Mouse (Mus musculus) retina, postnatal 1 day (tissue): ENCODE measurements around the gene 2610528J11Rik.
"Not testable (repeated sequence)": the region's sequence is repeated elsewhere in the genome, so short reads cannot be mapped to it uniquely, and the experiment has no call there.

Source experiments
- DNase-seq: peaks from one replicate; pipeline ENCODE4 v3.0.0-alpha.2; 2012

The 2610528J11Rik gene

DNA sequence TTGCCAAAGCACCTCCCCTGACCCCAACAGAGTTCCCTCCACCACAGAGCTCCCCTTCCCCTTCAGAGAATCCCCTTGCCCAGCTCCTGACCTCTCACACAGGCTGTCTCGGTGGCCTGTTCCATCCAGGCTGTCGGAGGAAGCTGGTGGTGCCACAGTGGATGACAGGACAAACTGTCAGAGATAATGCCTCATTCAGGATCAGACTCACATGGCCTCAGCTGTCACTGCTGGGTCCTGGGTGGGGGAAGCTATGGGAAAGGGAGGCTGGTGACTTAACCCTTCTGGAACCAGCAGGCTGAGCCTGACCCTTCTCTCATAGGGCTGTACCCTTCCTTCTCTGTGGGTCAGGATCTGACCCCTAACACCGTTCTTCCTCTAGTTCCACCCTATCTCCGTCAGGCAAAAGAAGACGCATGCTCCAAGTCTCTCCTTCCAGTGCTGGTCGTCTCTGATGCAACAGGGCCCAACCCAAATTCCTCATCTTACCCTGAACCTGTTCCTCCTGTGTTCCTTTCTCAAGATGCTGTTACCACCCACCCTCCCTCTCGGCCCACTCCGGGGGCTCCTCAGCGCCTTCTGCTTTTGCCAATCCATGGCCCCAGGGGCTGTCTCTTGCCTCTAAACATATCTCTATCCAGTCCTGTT lies 15.8 kb downstream of the 2610528J11Rik start:
- DNase-seq = no peak

DNA sequence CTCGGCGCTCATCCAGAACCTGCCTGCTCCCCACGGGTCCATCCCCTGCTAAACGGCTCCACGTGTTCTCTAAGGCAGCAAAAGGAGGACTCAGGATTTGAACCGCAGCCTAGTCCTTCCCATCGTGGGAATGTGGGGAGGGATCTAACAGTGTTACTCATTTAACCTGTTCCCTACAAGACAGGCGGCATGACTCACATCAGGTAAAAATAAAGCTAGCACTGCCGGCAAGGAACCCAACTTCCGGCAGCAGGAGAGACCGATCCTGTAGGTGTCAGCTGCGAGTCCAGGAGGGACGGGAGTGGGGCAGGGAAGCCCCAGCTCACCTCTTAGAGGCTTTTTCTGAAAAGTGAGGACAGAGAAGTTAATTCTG lies 16.3 kb downstream of the 2610528J11Rik start:
- DNase-seq = no peak

DNA sequence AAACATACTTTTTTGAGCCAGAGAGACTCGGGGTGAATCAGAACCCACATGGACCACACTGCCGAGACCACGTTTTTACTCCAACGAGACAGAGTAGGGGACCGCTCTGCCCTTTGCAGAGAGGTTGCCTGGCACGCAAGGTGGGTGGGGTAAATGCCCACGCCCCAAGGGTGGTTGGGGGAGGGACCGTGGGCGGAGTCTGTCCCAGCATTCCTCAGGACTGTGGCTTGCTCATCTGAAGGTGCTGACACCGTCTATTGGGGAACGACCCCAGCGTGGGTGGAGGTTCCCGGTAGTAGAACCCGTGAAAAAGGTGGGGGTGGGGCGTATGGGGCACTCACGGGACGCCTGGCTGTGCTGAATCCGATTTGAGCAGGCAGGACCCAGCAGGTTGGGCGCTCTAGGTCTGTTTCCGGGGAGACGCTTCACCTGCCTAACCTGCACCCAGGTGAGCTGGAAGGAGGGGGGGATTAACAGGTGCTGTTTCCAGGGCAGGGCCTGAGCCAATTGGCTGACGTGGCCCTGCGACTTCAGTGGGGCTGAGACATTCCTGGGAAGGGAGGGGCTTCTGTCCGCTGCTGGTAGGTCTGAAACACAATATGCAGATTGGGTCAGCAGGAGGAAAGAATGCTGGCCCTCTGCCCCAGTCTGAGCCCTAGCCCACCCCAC lies 16.9 kb downstream of the 2610528J11Rik start, which contains the start of gene Tmem125:
Gene Tmem125, minus strand, starts transcription at position 453 of the 669 bp plus-strand sequence.
- peak; percentile 42 for DNase-seq

DNA sequence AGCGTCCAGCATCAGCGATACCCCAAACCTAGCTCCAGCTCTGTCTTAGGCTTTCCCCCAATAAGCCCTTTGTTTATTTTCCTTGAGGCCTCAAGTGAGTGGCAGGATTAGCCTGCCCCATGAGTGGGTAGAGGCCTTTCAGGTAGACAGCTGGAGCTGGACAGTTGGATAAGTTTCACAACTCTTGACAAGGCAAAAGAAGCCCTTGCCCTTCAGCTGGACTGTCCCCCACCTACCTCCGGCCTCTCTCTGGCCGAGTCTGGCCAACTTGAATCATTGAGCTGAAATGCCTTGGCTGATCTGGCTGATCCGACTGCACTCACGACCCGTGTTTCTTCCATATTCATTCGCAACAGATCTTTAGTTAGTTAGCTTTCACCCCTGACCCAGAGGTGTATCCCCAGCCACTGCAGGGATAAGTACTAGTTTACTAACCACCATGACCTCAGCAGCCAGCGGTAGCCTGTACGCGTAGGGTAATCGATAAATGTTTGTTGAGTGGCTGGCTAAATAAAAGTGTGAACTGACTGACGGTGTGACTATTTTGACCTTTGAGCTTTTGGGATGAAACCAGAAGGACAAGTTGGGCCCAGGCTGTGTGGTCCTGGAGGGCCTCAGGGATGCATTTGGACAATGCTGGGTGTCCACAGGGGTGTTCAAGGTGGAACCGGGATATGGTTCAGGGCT lies 17.8 kb downstream of the 2610528J11Rik start:
- no peak for DNase-seq

DNA sequence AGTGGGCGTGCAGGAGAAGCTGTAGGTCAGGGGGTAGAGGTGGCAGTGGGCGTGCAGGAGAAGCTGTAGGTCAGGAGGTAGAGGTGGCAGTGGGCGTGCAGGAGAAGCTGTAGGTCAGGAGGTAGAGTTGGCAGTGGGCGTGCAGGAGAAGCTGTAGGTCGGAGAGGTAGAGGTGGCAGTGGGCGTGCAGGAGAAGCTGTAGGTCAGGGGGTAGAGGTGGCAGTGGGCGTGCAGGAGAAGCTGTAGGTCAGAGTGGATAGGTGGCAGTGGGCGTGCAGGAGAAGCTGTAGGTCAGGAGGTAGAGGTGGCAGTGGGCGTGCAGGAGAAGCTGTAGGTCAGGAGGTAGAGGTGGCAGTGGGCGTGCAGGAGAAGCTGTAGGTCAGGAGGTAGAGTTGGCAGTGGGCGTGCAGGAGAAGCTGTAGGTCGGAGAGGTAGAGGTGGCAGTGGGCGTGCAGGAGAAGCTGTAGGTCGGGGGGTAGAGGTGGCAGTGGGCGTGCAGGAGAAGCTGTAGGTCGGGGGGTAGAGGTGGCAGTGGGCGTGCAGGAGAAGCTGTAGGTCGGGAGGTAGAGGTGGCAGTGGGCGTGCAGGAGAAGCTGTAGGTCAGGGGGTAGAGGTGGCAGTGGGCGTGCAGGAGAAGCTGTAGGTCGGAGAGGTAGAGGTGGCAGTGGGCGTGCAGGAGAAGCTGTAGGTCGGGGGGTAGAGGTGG lies 20.8 kb downstream of the 2610528J11Rik start:
- not testable (repeated sequence) for DNase-seq

DNA sequence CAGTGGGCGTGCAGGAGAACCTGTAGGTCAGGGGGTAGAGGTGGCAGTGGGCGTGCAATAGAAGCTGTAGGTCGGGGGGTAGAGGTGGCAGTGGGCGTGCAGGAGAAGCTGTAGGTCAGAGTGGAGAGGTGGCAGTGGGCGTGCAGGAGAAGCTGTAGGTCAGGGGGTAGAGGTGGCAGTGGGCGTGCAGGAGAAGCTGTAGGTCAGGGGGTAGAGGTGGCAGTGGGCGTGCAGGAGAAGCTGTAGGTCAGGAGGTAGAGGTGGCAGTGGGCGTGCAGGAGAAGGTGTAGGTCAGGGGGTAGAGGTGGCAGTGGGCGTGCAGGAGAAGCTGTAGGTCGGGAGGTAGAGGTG lies 21.3 kb downstream of the 2610528J11Rik start:
- DNase-seq = peak; percentile 64

DNA sequence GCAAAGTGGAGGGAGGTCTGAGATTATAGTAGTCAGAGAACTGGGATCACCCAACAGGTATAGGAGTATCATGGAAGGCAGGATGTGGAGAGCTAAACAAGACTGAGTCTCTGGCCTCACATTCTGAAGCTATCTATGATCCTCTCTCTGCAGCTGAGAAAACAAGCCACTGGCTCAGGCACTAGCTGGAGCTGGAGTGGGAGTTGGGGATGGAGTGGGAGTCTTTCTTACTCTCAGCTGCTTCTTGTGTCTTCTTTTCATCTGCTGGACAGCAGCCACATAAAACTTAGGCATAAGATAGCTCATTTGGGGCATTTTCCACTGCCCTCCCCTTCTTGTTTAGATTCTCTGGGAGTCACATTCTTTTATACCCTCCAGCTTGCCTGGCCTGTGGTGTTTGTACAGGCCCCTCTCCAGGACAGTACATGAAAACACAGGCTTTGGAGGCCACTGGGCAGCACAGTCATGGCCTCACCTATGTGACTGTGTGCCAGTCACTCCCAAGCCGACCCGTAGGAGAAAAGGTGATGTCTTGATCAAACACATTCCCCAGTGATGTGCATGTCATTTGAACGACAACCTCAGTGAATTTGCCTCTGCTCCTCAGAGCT lies 26.3 kb downstream of the 2610528J11Rik start:
- no peak for DNase-seq

DNA sequence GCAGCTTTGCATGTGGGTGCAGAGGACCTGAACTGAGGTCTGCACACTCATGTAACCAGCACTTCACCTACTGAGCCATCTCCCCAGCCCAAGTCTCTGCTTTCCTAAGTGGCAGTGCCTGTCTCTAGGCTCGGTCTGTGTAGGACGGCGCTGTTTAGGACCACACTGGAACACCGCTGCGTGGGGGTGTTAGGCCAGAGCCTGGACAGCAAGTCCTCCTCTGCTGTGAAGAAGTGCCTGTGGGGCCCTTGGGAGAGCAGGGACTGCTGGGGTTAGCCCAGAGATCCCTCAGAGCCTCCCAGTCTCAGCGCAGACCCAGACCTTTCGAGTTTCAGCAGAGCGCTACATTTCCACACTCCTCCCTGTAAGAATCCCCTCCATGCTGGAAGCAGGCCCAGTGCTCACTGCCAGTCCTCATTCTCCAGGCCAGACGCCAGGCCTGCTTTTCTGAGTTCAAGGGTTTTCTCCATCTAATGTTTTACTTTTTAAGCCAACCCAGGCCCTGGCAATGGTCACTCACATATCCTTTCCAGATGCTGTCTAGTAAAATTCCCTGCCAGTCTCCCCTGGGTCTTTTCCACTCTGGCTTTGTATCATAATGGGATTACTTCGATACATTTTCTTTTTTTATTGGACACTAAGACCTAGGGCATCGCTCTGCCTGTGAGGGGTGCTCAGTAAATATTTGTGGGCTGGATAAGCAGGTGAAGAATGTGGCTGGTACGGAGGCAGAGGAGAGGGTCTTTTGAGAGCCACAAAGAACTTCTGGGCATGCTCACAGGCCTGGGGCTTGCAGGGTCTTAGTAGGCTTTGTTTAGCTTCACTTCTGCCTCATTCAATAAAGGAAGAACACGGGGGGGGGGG lies 37.5 kb downstream of the 2610528J11Rik start:
- DNase-seq = no peak

DNA sequence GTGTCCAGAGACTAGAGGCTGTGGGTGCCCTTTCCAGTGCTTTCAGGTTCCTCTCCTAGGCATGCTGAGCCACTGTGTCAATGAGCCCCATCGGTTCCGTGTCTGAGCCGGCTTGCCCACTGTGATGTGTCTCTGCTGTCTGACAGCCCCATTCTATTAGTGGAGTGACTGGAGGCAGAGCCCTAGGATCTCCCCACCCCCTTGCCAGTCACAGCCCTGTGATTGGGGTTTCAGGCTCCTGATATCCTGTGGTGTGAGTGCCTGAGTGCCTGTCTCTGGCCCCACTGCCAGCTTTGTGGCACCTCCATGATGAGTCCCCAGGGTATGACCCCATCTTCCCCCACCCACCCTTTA lies 38.1 kb downstream of the 2610528J11Rik start:
- DNase-seq = no peak

DNA sequence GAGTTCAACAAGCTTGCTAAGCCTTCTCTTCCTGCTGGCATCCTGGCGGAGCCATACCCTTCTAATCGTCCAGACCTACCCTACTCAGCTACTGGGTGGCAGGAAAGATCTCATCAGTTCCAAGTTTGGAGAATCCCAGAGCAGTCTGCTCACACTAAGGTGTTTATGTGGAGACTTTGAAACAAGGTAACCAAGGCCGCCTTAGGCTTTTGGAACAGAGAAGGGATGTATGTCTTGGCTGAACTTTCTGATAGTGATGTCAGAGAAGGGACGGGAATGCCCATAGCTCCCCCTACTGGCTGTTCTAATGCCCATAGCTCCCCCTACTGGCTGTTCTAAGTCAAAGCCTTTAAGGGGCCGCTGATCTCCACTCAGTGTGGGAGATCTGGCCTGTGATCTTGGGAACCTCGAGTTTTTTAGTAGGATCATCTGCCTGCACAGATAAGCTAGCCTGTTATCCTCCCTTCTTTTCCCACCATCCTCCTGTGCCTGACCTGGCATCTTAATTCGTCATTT lies 39.4 kb downstream of the 2610528J11Rik start:
- DNase-seq = peak; percentile 71

DNA sequence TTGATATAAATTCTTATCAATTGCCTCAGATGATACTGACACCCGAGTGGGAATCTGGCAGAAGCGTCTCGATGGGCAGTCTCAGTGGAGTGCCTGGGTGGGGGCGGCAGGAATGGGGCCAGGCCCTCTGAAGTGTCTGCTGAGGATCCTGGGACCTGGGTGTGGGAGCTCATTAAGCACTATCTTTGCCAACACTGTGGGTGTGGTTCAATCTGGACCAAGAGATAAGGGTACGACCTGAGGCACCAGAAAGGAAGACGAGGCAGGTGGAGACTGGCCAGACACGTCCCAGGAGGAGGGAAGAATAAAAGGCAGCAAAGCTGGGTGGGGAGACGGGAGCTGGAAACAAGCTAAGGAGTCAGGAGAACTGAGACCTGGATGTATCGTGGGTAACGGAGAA lies 41.9 kb downstream of the 2610528J11Rik start:
- no peak for DNase-seq

DNA sequence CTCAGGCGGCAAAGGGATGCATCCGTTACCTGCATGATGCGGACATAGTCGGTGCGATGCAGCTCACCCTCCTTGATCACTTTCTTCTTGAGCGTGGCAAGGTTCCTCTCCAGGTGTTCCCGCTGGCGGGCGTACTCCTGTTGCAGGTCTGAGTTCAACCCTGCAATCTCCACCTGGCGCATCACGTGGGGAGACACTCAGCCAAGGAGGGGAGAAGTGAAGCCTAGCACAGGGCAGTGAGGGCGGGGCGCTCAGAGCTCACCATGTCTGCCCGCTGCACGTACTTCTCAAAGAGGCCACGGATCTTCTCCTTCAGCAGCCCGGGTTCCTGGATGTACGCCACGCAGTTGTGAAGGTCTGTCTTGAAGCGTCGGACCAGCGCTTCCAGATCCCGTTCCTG lies 42.5 kb downstream of the 2610528J11Rik start:
- DNase-seq = no peak

DNA sequence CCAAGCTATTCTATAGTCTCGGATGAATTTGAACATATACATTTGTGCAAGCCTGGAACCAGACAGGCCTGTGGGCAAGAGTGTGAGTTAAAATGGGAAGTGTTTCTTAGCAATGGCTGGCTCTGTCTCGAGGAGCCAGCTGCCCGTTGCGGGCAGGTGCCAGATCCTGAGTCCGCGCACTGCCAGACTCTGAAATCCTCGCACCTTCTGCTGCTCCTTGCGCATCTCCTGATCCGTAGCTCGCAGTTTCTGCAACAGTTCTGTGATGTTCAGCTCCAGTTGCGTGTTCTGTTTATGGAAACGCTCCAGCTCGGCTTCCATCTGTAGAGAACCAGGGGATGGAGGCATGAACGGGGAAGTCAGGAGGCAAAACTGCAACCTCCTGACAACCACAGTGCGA lies 44.6 kb downstream of the 2610528J11Rik start:
- DNase-seq = no peak

DNA sequence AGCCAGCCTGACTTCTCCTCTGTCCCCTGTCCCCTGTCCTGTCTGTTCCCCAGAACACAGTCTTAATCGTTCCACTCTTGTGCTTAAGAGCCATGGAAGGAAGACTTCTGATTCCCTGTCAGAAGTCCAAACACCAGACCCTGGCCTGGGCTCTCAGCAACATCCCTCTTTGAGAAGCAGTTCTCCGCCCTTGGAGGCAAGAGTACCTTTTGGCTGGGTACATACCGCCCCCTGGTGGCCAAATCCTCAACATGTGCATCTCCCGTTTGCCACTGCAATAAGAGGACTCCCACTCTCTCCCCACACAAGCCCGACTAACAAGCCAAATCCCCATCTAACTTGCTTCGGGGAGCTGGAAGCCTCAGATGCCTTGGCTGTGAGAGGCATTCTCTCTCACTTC lies 49.3 kb downstream of the 2610528J11Rik start:
- peak; percentile 86 for DNase-seq

DNA sequence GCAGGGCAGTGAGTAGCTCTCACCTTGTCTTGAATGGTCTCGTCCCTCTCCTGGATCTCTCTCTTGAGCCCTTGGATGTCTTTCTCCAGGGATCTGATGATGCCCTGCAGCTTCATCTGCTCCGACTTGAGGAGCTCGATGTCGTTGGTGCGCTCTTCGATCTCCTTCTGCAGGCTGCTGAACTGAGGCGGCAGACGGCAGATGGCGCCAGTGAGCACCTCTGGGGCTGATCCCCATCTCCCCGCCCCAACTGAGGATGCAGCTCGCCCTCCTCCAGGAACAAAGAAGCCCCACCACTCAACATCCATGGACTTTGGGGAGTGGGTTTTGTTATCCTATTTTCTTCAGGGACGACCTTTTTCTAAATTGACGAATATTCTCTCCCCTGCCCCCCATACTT lies 52.5 kb downstream of the 2610528J11Rik start:
- DNase-seq = peak; percentile 40
